Mouse (Mus musculus): ENCODE data around the gene Luzp1.

Luzp1 gene

DNA sequence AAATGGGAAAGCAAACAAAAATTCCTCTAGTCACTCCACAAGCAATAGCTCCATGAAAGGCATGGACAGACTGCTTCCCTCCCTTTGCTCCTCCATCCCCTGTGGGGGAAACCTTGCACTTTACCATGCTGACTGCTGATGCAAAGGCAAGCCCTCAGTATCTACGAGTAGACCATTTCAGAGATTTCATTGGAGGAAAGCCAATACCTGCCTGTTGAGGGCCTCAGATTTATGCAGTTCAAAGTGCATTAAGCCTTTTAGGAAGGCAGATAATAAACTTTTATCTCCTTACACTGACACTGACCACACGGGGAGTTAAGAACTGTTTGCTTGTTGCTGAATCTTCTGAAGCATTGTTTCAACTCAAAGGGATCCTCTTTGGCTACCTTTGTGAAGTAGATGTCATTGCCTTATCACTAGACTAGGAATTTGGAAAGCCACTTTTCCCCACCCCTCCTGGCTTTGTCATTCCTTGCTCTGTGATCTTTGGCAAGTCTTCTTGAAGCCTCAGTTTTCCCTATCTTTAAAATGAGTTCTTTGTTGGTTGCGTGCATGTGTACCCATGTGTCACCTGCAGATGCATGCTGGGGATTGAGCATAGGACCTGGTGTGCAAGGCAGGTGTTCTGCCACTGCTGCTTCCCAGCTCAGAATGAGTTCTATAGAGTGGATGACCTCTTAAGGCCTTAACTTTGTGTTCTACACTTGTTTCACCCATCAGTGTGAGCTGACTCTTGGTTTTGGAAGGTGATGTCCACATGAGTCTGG is 76.9 kb downstream of the Luzp1 start:
- no peak for DNase-seq (ENCODE audit: low spot score)

- no peak for DNase-seq (ENCODE audit: low spot score)
Measured at GRCm38 (mm10) chr4:136547721-136548120, 78.2 kb downstream of the Luzp1 start.

DNA sequence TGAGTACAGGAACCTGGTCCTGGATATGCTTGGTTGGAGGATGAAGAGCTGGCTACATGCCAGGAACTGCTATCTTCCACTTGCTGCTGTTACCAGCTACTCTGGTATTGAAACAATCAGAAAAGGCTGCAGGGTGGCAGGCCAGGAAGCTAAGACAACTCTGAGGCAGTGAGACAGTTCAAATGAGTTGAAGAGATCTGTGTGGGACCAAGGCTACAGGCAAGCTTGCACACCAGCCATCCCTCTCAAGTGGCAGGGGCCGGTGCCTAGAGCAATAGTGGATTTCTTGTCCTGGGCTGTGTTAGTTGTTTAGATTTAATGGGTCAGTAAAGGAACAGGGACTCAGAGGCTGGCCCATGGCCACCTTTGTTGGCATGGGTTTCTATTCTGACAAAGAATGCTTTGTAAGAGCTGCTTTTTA is 78.8 kb downstream of the Luzp1 start:
- DNase-seq (ENCODE audit: low spot score) = peak; percentile 15

- no peak for DNase-seq (ENCODE audit: low spot score)
Measured at GRCm38 (mm10) chr4:136553108-136553507, 83.5 kb downstream of the Luzp1 start.

- DNase-seq (ENCODE audit: low spot score) = no peak
Measured at GRCm38 (mm10) chr4:136557638-136558037, 88.1 kb downstream of the Luzp1 start.

GRCm38 (mm10) chr4:136559690-136560089 is 90.1 kb downstream of the Luzp1 start:
- DNase-seq (ENCODE audit: low spot score) = no peak

GRCm38 (mm10) chr4:136560270-136560991 is 90.9 kb downstream of the Luzp1 start:
- DNase-seq (ENCODE audit: low spot score) = no peak

GRCm38 (mm10) chr4:136562755-136563154 is 93.2 kb downstream of the Luzp1 start:
- DNase-seq (ENCODE audit: low spot score) = no peak

GRCm38 (mm10) chr4:136568629-136569028 is 99.1 kb downstream of the Luzp1 start:
- peak; percentile 41 for DNase-seq (ENCODE audit: low spot score)

GRCm38 (mm10) chr4:136569998-136570397 is 100.4 kb downstream of the Luzp1 start:
- no peak for DNase-seq (ENCODE audit: low spot score)

GRCm38 (mm10) chr4:136581885-136582284 is 112.3 kb downstream of the Luzp1 start:
- no peak for DNase-seq (ENCODE audit: low spot score)

GRCm38 (mm10) chr4:136587221-136587827 is 117.8 kb downstream of the Luzp1 start:
- DNase-seq (ENCODE audit: low spot score) = no peak

GRCm38 (mm10) chr4:136588003-136588402 is 118.4 kb downstream of the Luzp1 start:
- DNase-seq (ENCODE audit: low spot score) = no peak

GRCm38 (mm10) chr4:136592111-136592510 is 122.5 kb downstream of the Luzp1 start:
- DNase-seq (ENCODE audit: low spot score) = no peak

- DNase-seq (ENCODE audit: low spot score) = no peak
Measured at GRCm38 (mm10) chr4:136594006-136594405, 124.4 kb downstream of the Luzp1 start.

- no peak for DNase-seq (ENCODE audit: low spot score)
Measured at GRCm38 (mm10) chr4:136595221-136595620, 125.7 kb downstream of the Luzp1 start.

- no peak for DNase-seq (ENCODE audit: low spot score)
Measured at GRCm38 (mm10) chr4:136598268-136598876, 128.8 kb downstream of the Luzp1 start.

DNA sequence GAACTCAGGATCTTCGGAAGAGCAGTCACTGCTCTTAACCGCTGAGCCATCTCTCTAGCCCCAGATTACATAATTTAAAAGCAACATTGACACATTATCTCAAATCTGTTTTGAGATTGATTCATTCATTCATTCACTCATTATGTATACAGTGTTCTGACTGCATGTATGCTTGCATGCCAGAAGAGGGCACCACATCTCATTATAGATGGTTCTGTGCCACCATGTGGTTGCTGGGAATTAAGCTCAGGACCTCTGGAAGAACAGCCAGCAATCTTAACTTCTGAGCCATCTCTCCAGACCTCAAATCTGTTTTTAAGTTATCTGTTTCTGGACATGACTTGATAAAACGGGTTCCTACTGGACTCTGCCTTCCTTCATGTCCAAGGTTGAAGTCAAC is 130.3 kb downstream of the Luzp1 start:
- no peak for DNase-seq (ENCODE audit: low spot score)

DNA sequence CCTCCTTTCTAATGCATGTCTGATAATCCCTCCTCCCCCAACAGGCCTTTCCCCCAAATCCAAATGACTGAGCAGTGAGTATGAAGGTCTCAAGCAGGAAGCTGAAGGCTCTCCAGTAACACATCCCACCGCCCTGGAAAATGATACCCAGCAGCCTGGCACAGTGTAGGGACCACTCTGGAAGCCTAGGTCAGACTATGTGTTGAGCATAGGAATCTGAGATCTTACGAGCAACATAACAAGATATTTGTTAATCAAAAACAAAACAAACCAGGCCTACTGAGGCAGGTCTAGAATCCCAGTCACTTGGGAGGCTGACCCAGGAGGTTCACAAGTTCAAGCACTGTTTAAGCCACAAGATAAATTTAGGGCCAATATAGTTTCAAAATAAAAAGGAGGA is 131.0 kb downstream of the Luzp1 start:
- DNase-seq (ENCODE audit: low spot score) = no peak

- peak; percentile 64 for DNase-seq (ENCODE audit: low spot score)
Measured at GRCm38 (mm10) chr4:136601476-136601875, 131.9 kb downstream of the Luzp1 start.

- DNase-seq (ENCODE audit: low spot score) = peak; percentile 56
Measured at GRCm38 (mm10) chr4:136602018-136602554, 132.5 kb downstream of the Luzp1 start.

- peak; percentile 96 for DNase-seq (ENCODE audit: low spot score)
Measured at GRCm38 (mm10) chr4:136602568-136602967, 133.0 kb downstream of the Luzp1 start, which contains the start of gene Kdm1a. Kdm1a (minus strand) TSS chr4:136602723.

All from ovary, postnatal 36 days (tissue).